Mouse (Mus musculus) liver, embryonic 13.5 days (tissue): Measurements from ENCODE around the gene Alas2. TPM values are rescaled to one million over a fixed set of nuclear protein-coding genes. Genes with fewer than 3 reads are reported as not detected.

Experiments
- ATAC-seq: fragments of 200-750 bp; cut with Nextera tagmentation; 2 replicates; pipeline ENCODE4 v1.8.0; 2017; ENCODE audit warnings: low read depth, mild to moderate bottlenecking, moderate number of reproducible peaks, moderate library complexity
- DNase-seq: peaks from one replicate; pipeline ENCODE4 v3.0.0; 2022
- H3K27ac ChIP-seq: fragments of 300-500 bp; sonication (generic); 2 replicates; pipeline ENCODE4 v1.5.1; 2015; ENCODE audit warnings: moderate library complexity, mild to moderate bottlenecking, inconsistent platforms
- H3K27me3 ChIP-seq: fragments of 300-500 bp; sonication (generic); 2 replicates; pipeline ENCODE4 v1.6.1; 2015; ENCODE audit warnings: mild to moderate bottlenecking, inconsistent platforms
- H3K36me3 ChIP-seq: fragments of 300-500 bp; sonication (generic); 2 replicates; pipeline ENCODE4 v1.6.1; 2015; ENCODE audit warnings: mild to moderate bottlenecking, inconsistent platforms
- H3K4me1 ChIP-seq: fragments of 300-500 bp; sonication (generic); replicated peaks from 2 replicates; pipeline ENCODE4 v1.6.1; 2015; ENCODE audit warnings: inconsistent platforms
- H3K4me2 ChIP-seq: fragments of 300-500 bp; sonication (generic); 2 replicates; pipeline ENCODE4 v1.6.1; 2015; ENCODE audit warnings: inconsistent platforms, mild to moderate bottlenecking, moderate library complexity
- H3K4me3 ChIP-seq: fragments of 300-500 bp; sonication (generic); replicated peaks from 2 replicates; pipeline ENCODE4 v1.5.1; 2015; ENCODE audit warnings: mild to moderate bottlenecking, inconsistent platforms
- H3K9ac ChIP-seq: fragments of 300-500 bp; sonication (generic); 2 replicates; pipeline ENCODE4 v1.6.1; 2015; ENCODE audit warnings: mild to moderate bottlenecking, inconsistent platforms
- H3K9me3 ChIP-seq: fragments of 300-500 bp; sonication (generic); replicated peaks from 2 replicates; pipeline ENCODE4 v1.6.1; 2016; ENCODE audit warnings: inconsistent platforms
- WGBS: fragments of 180-500 bp; shearing (Covaris S2); methylation state at CpG from one replicate; pipeline ENCODE4 v1.1.7; 2015; ENCODE audit not compliant: insufficient replicate concordance; 5-methylcytosine and 5-hydroxymethylcytosine counted together
- polyA plus RNA-seq: library from polyadenylated mRNA; unstranded; fragments of >200 nt; fragmentation: Nextera tagmentation; extraction: Ambion mirVana; gene quantifications from 2 replicates; pipeline ENCODE4 v1.2.1, GENCODE M21; 2015

Alas2 gene
- polyA plus RNA-seq, 1 experiment from 2014 or later: 999 TPM

GRCm38 (mm10) chrX:150564644-150565357 is 17.6 kb downstream of the Alas2 start:
- no peaks in the 10 kb centered on the region for H3K9me3 ChIP-seq
- peak; percentile 73 for DNase-seq
- peak overlapping the region; percentile 71 for H3K9ac ChIP-seq
- peaks cover 85% of the 10 kb centered on the region for H3K36me3 ChIP-seq
- WGBS: 54% methylated on average over 12 of the region's 12 CpGs
- H3K4me2 ChIP-seq: peak overlapping the region; percentile 59
- ATAC-seq: peak; percentile 100
- no peaks in the 10 kb centered on the region for H3K27me3 ChIP-seq
- peak overlapping the region; percentile 33 for H3K4me3 ChIP-seq
- peaks cover 51% of the 10 kb centered on the region for H3K4me1 ChIP-seq
- peak overlapping the region; percentile 93 for H3K27ac ChIP-seq

- H3K9ac ChIP-seq: no peak overlapping the region
- no peaks in the 10 kb centered on the region for H3K9me3 ChIP-seq
- ATAC-seq: no peak
- no peaks in the 10 kb centered on the region for H3K27me3 ChIP-seq
- peaks cover 14% of the 10 kb centered on the region for H3K36me3 ChIP-seq
- no peak overlapping the region for H3K4me2 ChIP-seq
- H3K27ac ChIP-seq: no peak overlapping the region
- no peak overlapping the region for H3K4me3 ChIP-seq
- no peak for DNase-seq
- peaks cover 2% of the 10 kb centered on the region; the same call in 1 of the 2 replicates for H3K4me1 ChIP-seq
These were observed 34.7 kb downstream of the Alas2 start for GRCm38 (mm10) chrX:150581921-150582320.

GRCm38 (mm10) chrX:150585116-150585515 is 37.9 kb downstream of the Alas2 start:
- no peak overlapping the region for H3K4me2 ChIP-seq
- 85% methylated on average over 8 of the region's 8 CpGs for WGBS
- DNase-seq: no peak

GRCm38 (mm10) chrX:150588023-150588764 is 41.0 kb downstream of the Alas2 start, which contains the start of gene Pfkfb1:
Gene Pfkfb1, plus strand, starts transcription at chrX:150588229.
- Histone ChIP-seq H3K9me3 (no peaks in the 10 kb centered on the region), H3K9ac (peak within 1 kb of the TSS; percentile 81), H3K27me3 (no peaks in the 10 kb centered on the region), H3K27ac (peak within 1 kb of the TSS; percentile 93), H3K4me3 (peak within 1 kb of the TSS; percentile 70), H3K4me2 (peak within 1 kb of the TSS; percentile 80), H3K36me3 (peaks cover 14% of the 10 kb centered on the region), H3K4me1 (peaks cover 19% of the 10 kb centered on the region)
- peak; percentile 70 for DNase-seq
- WGBS: 15% methylated on average over 35 of the region's 35 CpGs
- ATAC-seq: peak; percentile 96

More at GRCm38 (mm10) chrX:150585116-150585515, 37.9 kb downstream of the Alas2 start:
- H3K27ac ChIP-seq: no peak overlapping the region
- H3K36me3 ChIP-seq: peaks cover 14% of the 10 kb centered on the region
- no peaks in the 10 kb centered on the region for H3K9me3 ChIP-seq
- no peak overlapping the region for H3K4me3 ChIP-seq
- peaks cover 19% of the 10 kb centered on the region for H3K4me1 ChIP-seq
- no peak overlapping the region for H3K9ac ChIP-seq
- no peaks in the 10 kb centered on the region for H3K27me3 ChIP-seq
- ATAC-seq: no peak

GRCm38 (mm10) chrX:150589696-150590095 is 42.5 kb downstream of the Alas2 start, which contains the start of gene Apex2:
Gene Apex2, minus strand, starts transcription at chrX:150589868.
- WGBS: 68% methylated on average over 5 of the region's 5 CpGs
- peak within 1 kb of the TSS; percentile 93 for H3K27ac ChIP-seq

GRCm38 (mm10) chrX:150593266-150594035 is 46.3 kb downstream of the Alas2 start:
- H3K27ac ChIP-seq: no peak overlapping the region
- peaks cover 36% of the 10 kb centered on the region for H3K4me1 ChIP-seq
- no peaks in the 10 kb centered on the region for H3K27me3 ChIP-seq
- 83% methylated on average over 12 of the region's 12 CpGs for WGBS
- H3K4me3 ChIP-seq: no peak overlapping the region
- H3K36me3 ChIP-seq: no peaks in the 10 kb centered on the region
- no peak for DNase-seq
- ATAC-seq: no peak
- no peak overlapping the region for H3K9ac ChIP-seq
- H3K9me3 ChIP-seq: no peaks in the 10 kb centered on the region
- H3K4me2 ChIP-seq: no peak overlapping the region

More at GRCm38 (mm10) chrX:150589696-150590095, 42.5 kb downstream of the Alas2 start, which contains the start of gene Apex2:
- Histone ChIP-seq H3K9ac (peak within 1 kb of the TSS; percentile 81), H3K4me1 (peaks cover 29% of the 10 kb centered on the region), H3K27me3 (no peaks in the 10 kb centered on the region), H3K9me3 (no peaks in the 10 kb centered on the region), H3K4me3 (peak within 1 kb of the TSS; percentile 70), H3K4me2 (peak within 1 kb of the TSS; percentile 80), H3K36me3 (peaks cover 10% of the 10 kb centered on the region)
- DNase-seq: no peak
- ATAC-seq: no peak

GRCm38 (mm10) chrX:150594176-150594575 is 47.0 kb downstream of the Alas2 start:
- 47% methylated on average over 3 of the region's 3 CpGs for WGBS
- H3K4me3 ChIP-seq: no peak overlapping the region

GRCm38 (mm10) chrX:150595016-150595760 is 48.0 kb downstream of the Alas2 start:
- 43% methylated on average over 9 of the region's 9 CpGs for WGBS
- Histone ChIP-seq H3K36me3 (no peaks in the 10 kb centered on the region), H3K4me3 (no peak overlapping the region), H3K4me1 (peaks cover 22% of the 10 kb centered on the region), H3K27me3 (no peaks in the 10 kb centered on the region), H3K9ac (peak overlapping the region; percentile 37; the same call in 1 of the 2 replicates), H3K9me3 (no peaks in the 10 kb centered on the region), H3K4me2 (peak overlapping the region; percentile 38), H3K27ac (peak overlapping the region; percentile 75)
- ATAC-seq (peak; percentile 89), DNase-seq (peak; percentile 42)

More at GRCm38 (mm10) chrX:150594176-150594575, 47.0 kb downstream of the Alas2 start:
- Histone ChIP-seq H3K4me2 (no peak overlapping the region), H3K27me3 (no peaks in the 10 kb centered on the region), H3K9me3 (no peaks in the 10 kb centered on the region), H3K4me1 (peaks cover 29% of the 10 kb centered on the region), H3K27ac (peak overlapping the region; percentile 75), H3K36me3 (no peaks in the 10 kb centered on the region), H3K9ac (0 out of 2 replicates have a peak overlapping the region, but pooled peaks have one; percentile 17)
- DNase-seq (no peak), ATAC-seq (peak; percentile 64)

- WGBS: 68% methylated on average over 2 of the region's 2 CpGs
- Histone ChIP-seq H3K9me3 (no peaks in the 10 kb centered on the region), H3K27me3 (no peaks in the 10 kb centered on the region), H3K4me1 (peaks cover 20% of the 10 kb centered on the region), H3K27ac (no peak overlapping the region), H3K4me2 (no peak overlapping the region), H3K36me3 (no peaks in the 10 kb centered on the region), H3K4me3 (no peak overlapping the region), H3K9ac (no peak overlapping the region)
- ATAC-seq (no peak), DNase-seq (no peak)
These were observed 51.7 kb downstream of the Alas2 start for GRCm38 (mm10) chrX:150598882-150599281.
